Mouse (Mus musculus) cerebellum, adult 9-10 months (tissue): ENCODE results near the gene Igfbp7.
"Not testable (repeated sequence)": the region's sequence is repeated elsewhere in the genome, so short reads cannot be mapped to it uniquely, and the experiment has no call there.

ENCODE experiments used
- DNase-seq: peaks from one replicate; pipeline ENCODE4 v3.0.0; 2022

Gene Igfbp7

DNA sequence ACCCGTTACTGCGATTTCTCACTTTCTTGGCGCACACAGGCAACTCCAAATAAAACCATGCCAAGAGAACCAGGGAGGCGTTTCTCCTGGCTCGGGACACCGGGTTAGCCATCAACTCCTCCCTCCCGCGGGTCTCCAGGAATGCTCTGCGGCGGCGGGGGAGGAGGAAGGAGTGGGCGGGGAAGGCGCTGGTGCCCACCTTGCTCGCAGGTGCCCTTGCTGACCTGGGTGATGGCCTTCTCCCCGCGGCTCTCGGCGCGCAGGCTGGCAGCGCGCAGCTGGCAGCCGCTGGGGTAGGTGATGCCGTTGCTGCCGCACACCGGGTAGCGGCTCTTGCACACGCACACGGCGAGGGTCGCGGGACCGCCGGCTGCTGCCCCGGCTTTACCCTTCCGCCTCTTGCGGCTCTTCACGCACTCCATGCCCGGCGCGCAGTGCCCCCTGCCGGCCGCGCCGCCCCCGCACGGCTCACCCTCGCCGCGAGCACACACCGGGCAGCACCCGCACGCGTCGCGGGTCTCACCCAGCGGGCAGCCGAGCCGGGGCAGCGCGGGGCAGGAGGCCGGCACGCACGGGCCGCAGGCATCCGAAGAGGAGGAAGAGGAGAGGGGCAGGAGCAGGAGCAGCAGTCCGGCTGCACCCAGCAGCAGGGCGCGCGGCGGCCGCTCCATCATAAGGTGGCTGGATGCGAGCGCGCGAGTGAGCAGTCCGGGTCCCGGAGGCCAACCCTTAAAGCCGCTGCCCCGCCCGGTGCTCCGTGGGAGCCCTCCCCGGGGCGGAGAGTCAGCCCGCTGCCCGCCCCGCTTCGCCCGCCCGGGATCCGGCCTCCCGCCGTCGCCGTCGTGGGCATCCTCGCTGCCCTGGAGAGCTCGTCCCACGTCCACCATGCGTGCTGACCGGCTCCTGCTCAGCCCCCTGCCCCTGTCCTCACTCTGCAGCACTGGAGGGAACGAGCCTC, at the start of gene Igfbp7:
Gene Igfbp7, minus strand, starts transcription at position 701 of the 958 bp plus-strand sequence.
- DNase-seq = no peak

- DNase-seq = no peak
These were observed 44.3 kb upstream of the Igfbp7 start for GRCm38 (mm10) chr5:77452103-77452502.

DNA sequence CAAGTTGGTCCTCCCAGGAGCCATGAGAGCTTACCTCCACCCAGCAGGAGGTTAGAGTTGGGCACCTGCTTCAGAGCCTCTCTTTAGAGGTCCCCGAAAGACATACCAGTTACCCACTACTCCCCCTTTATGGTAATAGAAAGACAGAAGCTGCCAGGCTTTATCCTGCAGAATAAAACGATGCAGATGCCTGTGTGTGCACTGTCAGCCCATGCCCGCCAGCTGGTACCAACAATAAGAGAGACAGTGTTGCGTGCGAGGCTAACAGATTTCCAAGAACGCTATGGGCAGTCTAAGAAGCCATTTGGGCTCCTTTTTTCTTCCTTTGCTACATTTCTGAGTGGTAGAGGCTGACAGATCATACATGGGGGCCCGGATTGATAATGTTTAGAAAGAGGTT, 41.7 kb upstream of the Igfbp7 start:
- no peak for DNase-seq

- no peak for DNase-seq
These were observed 37.6 kb upstream of the Igfbp7 start for GRCm38 (mm10) chr5:77445431-77445830.

GRCm38 (mm10) chr5:77443889-77444573, 36.2 kb upstream of the Igfbp7 start:
- DNase-seq = no peak

GRCm38 (mm10) chr5:77442856-77443623, 35.2 kb upstream of the Igfbp7 start:
- no peak for DNase-seq

DNA sequence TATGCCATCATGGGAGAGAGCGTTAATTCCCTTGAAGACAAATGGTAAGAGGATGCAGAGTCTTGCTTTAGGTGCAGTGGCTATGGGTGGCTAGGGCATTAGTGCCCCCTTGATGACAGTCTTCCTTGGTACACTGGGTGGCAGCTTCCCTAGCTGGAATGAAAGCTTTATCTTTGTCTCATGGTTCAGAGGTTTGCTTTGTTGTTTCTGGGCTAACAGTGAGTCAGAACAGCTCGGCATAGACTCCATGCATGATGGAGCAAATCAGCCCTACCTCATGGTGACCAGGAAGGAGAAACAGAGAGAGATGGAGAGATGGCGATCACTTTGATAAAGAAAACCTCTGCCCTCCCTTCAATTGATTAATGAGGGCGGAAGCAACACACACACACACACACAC, 28.5 kb upstream of the Igfbp7 start:
- no peak for DNase-seq

DNA sequence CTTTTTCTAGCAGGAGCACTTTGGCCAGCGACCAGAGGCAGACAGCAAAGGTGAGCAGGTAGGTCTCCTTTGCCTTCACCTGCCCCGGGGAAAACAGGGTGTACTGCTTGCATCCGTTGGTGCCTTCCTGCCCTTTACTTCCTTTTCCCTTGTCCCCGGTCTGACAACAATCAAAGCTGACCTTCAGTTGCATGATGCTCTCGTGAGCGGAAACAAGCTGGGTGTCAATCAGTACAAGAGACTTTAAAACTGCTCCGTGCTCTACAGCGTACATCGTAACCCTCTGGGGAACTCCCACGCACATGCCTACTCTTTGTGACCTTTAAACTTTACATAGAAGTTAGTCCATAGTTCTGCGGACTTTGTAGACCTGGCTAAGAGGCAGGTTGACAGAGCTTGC, 26.2 kb upstream of the Igfbp7 start:
- no peak for DNase-seq

DNA sequence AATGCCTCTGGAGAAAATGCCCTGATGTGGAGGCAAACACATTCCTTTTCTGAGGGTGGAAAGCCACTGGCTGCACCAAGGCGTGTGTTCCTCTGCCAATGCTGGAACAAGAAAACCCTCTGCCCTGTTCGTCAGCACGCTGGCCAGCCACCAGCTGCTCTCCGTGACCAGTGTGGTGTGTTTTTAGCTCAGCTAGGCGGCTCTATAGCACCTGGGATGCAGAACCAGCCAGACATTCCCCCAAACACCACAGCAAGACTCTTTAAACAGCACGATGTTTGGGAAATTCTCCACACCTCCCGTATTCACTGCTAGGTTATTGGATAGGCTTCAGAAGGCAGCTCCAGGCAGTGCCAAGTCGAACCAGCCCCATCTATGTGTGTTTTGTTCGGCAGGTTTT, 25.7 kb upstream of the Igfbp7 start:
- DNase-seq = no peak

- DNase-seq = no peak
These were observed 25.3 kb upstream of the Igfbp7 start for GRCm38 (mm10) chr5:77433119-77433518.

DNA sequence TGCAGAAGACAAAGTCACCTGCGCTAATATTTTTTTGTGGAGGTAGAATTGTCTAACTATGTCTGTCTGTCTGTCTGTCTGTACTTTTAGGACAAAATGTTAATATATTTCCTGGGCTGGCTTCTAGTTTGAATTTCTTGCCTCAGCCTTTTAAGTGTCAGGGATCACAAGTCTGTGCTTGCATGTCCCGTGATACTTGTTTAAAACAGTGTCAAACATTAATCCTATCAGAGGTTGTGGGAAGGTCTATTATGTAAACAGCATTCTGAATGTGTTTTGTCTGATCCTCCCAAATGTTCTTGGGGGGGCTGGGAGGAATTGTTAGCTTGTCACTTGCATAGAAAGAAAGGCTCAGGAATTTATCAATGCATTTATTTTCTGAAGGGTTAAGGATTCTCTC, 24.6 kb upstream of the Igfbp7 start:
- DNase-seq = no peak

DNA sequence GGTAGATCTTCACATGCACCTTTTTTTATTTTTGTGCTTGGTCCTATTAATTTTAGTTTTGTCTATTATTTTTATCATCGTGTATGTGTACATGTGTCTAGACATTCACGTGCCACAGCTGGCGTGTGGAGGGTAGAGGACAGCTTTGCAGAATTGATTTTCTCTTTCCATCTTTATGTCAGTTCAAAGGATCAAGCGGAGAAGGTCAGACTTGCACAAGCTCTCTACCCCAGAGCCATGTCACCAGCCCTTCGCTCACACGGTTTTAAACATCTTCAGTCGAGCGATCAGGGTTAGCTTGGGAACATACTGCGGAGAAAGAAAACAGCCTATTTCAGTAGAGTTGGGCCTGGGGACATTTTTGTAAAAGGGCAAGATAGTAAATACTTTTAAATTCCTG, 23.2 kb upstream of the Igfbp7 start:
- no peak for DNase-seq

- DNase-seq = no peak
These were observed 22.6 kb upstream of the Igfbp7 start for GRCm38 (mm10) chr5:77430471-77430870.

DNA sequence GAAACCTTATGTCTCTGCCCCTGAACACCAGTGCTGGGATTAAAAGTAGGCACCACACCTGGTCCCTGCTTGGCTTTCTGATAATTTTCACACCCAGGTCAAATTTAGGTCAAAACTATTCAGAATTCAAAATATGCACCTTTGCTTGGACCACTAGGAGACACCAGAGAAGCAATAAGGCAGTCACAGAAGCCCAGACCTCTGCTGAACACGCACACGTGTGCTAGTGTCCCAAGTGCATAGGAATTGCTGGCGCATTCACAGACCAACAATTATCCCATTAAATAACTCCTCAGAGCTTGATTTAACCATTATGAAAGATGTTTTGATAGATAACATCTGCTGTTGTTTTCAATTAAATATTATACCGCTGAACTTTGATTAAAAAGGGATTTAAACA, 22.2 kb upstream of the Igfbp7 start:
- DNase-seq = no peak

GRCm38 (mm10) chr5:77428526-77428925, 20.7 kb upstream of the Igfbp7 start:
- DNase-seq = no peak

GRCm38 (mm10) chr5:77427986-77428385, 20.1 kb upstream of the Igfbp7 start:
- DNase-seq = no peak

GRCm38 (mm10) chr5:77425721-77426500, 18.1 kb upstream of the Igfbp7 start:
- DNase-seq = no peak

DNA sequence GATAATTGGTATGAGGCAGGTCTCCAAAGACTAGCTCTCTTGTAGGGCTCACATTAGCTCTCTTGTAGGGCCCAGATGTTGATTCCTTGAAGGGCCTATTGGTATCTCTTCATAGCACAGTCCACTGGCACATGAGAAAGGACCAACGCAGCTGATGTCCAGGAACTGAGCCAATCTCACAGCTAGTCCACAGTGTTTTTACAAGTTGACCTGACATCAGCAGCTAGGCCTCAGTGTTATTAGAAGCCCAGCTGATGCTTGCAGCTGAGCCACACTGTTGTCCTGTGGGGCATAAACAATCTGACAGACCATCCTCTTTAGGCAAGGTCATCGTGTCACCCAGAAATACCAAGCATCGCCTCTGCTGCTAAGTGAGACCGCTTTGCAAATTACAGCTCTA, 11.7 kb upstream of the Igfbp7 start:
- DNase-seq = not testable (repeated sequence)

- no peak for DNase-seq
These were observed 8.2 kb upstream of the Igfbp7 start for GRCm38 (mm10) chr5:77416058-77416457.

DNA sequence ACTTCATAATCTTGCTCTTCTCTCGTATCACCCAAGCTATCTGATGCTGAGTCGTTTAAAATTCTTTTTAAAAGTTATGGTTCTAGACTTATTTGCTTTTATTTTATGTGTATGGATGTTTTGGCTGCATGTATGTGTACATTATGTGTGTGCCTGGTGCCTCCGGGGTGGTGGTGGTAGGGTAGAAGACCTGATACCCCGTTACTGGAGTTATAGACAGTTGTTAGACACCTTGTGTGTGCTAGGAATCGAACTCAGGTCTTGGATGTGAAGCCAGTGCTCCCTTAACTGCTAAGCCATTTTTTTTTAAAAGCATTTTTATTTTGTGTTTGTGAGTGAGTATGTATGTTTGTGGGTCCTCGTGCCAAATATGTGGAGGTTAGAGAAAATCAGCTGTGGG, 689 bp upstream of the Igfbp7 start:
- no peak for DNase-seq

DNA sequence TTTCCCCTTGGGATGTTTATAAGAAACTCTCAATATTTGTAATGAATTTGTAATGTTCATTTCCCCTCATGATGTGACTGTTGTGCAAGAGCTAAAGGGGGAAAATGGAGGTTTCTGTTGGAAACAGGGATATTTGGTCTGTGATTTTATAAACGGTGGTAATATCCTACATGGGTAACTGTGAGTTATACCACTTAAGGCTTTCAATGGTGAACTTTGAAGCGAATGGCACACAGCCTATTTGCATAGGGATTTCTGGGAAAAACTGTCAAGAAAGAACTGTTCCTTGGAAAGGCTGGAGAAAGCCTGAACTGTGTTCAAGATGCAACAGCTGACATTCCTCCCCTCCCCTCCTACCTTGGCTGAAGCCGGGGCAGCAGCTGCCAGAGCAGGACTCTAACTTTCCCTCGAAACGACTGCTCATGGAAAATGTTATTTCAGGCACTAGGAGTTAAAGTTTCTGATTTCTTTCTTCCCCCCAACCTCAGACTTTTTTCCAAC, 1.4 kb downstream of the Igfbp7 start:
- DNase-seq = no peak

DNA sequence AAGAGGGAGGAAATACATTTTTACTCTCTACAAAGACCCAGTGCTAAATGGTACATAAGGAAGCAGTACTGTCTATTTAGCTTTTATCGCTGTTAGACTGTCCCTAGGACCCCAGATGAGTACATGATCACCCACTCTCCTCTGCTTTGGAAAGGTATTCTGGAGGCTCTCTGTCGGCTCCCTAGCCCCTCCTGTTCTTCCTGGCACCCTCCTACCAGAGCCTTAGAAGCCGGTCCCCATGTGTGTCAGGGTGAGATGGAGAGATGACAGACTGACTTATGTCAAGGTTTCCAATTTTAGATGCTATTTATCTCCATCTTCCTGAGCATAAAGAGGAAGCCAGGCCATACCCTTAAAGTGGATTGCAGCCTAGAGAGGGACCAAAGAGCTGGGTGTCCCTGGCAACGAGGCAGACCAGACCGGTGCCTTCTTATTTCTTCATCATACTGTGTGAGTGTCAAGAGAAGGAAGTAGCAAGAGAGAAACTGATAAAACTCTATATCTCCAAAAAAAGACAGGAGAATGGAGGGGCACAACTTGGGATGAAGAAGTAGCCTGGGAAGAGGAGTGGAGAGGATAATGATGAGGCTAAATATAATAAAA, 2.3 kb downstream of the Igfbp7 start:
- DNase-seq = no peak
